Mouse (Mus musculus) midbrain, embryonic 13.5 days (tissue): ENCODE results near the gene Rnf212. TPM values are rescaled to one million over a fixed set of nuclear protein-coding genes. Genes with fewer than 3 reads are reported as not detected.
"Not testable (repeated sequence)": the region's sequence is repeated elsewhere in the genome, so short reads cannot be mapped to it uniquely, and the experiment has no call there.

Source experiments
- ATAC-seq: fragments of 200-750 bp; cut with Nextera tagmentation; 2 replicates; pipeline ENCODE4 v1.8.0; 2017; ENCODE audit warnings: mild to moderate bottlenecking, moderate TSS enrichment, moderate library complexity
- H3K27ac ChIP-seq: fragments of 300-500 bp; sonication (generic); 2 replicates; pipeline ENCODE4 v1.5.1; 2015; ENCODE audit warnings: inconsistent platforms, mild to moderate bottlenecking, moderate library complexity
- H3K27me3 ChIP-seq: fragments of 300-500 bp; sonication (generic); 2 replicates; pipeline ENCODE4 v1.6.1; 2015; ENCODE audit warnings: mild to moderate bottlenecking, inconsistent platforms
- H3K36me3 ChIP-seq: fragments of 300-500 bp; sonication (generic); 2 replicates; pipeline ENCODE4 v1.6.1; 2015; ENCODE audit warnings: mild to moderate bottlenecking, inconsistent platforms
- H3K4me1 ChIP-seq: fragments of 300-500 bp; sonication (generic); replicated peaks from 2 replicates; pipeline ENCODE4 v1.6.1; 2015; ENCODE audit warnings: inconsistent platforms
- H3K4me2 ChIP-seq: fragments of 300-500 bp; sonication (generic); replicated peaks from 2 replicates; pipeline ENCODE4 v1.6.1; 2015; ENCODE audit warnings: moderate library complexity, mild to moderate bottlenecking, inconsistent platforms
- H3K4me3 ChIP-seq: fragments of 300-500 bp; sonication (generic); replicated peaks from 2 replicates; pipeline ENCODE4 v1.5.1; 2015; ENCODE audit warnings: mild to moderate bottlenecking, inconsistent platforms
- H3K9ac ChIP-seq: fragments of 300-500 bp; sonication (generic); replicated peaks from 2 replicates; pipeline ENCODE4 v1.6.1; 2015; ENCODE audit warnings: mild to moderate bottlenecking, inconsistent platforms
- H3K9me3 ChIP-seq: fragments of 300-500 bp; sonication (generic); 2 replicates; pipeline ENCODE4 v1.6.1; 2016; ENCODE audit warnings: mild to moderate bottlenecking, inconsistent platforms
- WGBS: fragments of 180-500 bp; shearing (Covaris S2); methylation state at CpG from one replicate; pipeline ENCODE4 v1.1.7; 2015; 5-methylcytosine and 5-hydroxymethylcytosine counted together
- polyA plus RNA-seq: library from polyadenylated mRNA; unstranded; fragments of >200 nt; fragmentation: Nextera tagmentation; extraction: Ambion mirVana; gene quantifications from 2 replicates; pipeline ENCODE4 v1.2.1, GENCODE M21; 2015

The Rnf212 gene
- not detected in 2 replicates for polyA plus RNA-seq

DNA sequence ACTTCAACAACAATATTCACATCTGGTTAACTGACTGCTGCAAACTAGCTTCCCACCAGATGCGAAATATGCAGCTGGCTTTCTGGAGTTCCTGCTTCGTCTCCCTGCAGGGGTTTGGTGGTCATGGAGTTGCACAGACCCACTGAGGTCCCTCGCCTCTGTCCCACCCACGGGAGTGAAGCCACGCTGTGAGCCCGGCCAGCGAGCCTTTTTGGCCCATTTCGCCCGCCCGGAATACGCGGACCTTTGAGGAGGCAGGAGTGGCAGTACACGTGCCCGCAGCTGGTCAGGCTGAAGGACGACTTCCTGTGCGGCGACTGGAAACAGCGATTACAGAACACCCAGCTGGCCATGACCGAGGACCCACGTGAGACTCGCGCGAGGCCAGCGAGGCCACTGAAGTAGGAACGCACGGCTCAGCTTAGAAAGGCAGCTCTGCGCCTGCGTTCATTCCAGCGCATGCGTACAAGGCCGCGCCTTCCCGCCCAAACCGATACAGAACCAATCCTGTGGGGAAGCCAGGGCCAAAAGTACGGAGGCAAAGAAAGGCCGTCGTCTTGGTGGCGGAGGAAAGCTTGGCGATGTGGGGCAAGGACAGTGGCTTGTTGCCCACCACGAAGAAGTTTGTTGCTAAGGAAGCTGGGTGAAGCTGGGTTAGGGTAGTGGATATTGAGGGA lies at the start of gene Rnf212:
Rnf212 (minus strand) TSS at position 353 of the 677 bp plus-strand sequence.
- H3K4me2 ChIP-seq, result no peak within 1 kb of the TSS
- no peaks in the 10 kb centered on the region for H3K9me3 ChIP-seq
- no peak within 1 kb of the TSS for H3K9ac ChIP-seq
- 83% methylated on average over 40 of the region's 40 CpGs for WGBS
- no peaks in the 10 kb centered on the region for H3K27me3 ChIP-seq
- no peak within 1 kb of the TSS for H3K27ac ChIP-seq
- no peak within 1 kb of the TSS for H3K4me3 ChIP-seq
- no peaks in the 10 kb centered on the region for H3K4me1 ChIP-seq
- no peaks in the 10 kb centered on the region for H3K36me3 ChIP-seq
- no peak for ATAC-seq

DNA sequence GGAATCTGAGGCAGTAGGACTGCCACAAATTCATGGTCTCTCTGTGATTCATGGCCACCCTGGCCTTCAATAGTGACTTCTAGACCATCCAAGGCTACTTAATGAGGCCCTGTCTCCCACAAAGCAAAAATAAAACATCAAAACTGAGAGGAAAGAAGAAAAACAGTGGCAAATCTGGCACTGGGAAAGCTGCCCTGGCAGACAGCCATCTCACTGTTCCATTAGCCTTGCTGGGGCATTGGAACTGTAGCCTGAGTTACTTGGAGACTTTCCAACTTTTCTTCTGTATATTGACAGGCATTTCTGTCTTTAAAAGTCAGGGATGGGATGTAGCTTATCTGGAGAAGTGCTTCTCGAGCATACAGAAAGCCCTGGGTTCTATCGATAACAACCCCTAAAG lies 48.5 kb upstream of the Rnf212 start:
- no peak for ATAC-seq
- H3K9me3 ChIP-seq, result no peaks in the 10 kb centered on the region
- H3K36me3 ChIP-seq, result no peaks in the 10 kb centered on the region
- H3K4me2 ChIP-seq, result no peak overlapping the region
- H3K4me1 ChIP-seq, result no peaks in the 10 kb centered on the region
- H3K4me3 ChIP-seq, result no peak overlapping the region
- H3K27me3 ChIP-seq, result no peaks in the 10 kb centered on the region
- no peak overlapping the region for H3K9ac ChIP-seq
- WGBS, result 84% methylated on average over 2 of the region's 2 CpGs
- H3K27ac ChIP-seq, result no peak overlapping the region

- not testable (repeated sequence) for H3K4me3 ChIP-seq, H3K4me2 ChIP-seq, H3K36me3 ChIP-seq, H3K9ac ChIP-seq, H3K4me1 ChIP-seq, ATAC-seq, H3K27ac ChIP-seq, H3K9me3 ChIP-seq, H3K27me3 ChIP-seq
- WGBS, result 81% methylated on average over 2 of the region's 2 CpGs
Measured at GRCm38 (mm10) chr5:108808750-108809149, 34.0 kb upstream of the Rnf212 start, which contains the start of gene Vmn2r8. Gene Vmn2r8 (minus strand): TSS chr5:108808850.

GRCm38 (mm10) chr5:108803646-108804045 lies 28.9 kb upstream of the Rnf212 start:
- no peaks in the 10 kb centered on the region for H3K27me3 ChIP-seq
- H3K36me3 ChIP-seq, result no peaks in the 10 kb centered on the region
- H3K27ac ChIP-seq, result no peak overlapping the region
- no peak overlapping the region for H3K4me2 ChIP-seq
- H3K9ac ChIP-seq, result no peak overlapping the region
- H3K4me3 ChIP-seq, result no peak overlapping the region
- WGBS, result 57% methylated on average over 1 of the region's 1 CpGs
- no peaks in the 10 kb centered on the region for H3K4me1 ChIP-seq
- no peak for ATAC-seq
- no peaks in the 10 kb centered on the region for H3K9me3 ChIP-seq

- H3K4me1 ChIP-seq, H3K4me3 ChIP-seq, H3K9me3 ChIP-seq, H3K27me3 ChIP-seq, ATAC-seq, H3K9ac ChIP-seq, H3K27ac ChIP-seq, H3K36me3 ChIP-seq, H3K4me2 ChIP-seq: not testable (repeated sequence)
- 68% methylated on average over 2 of the region's 2 CpGs for WGBS
Measured at GRCm38 (mm10) chr5:108795263-108795662, 20.5 kb upstream of the Rnf212 start, which contains the start of gene Tmed11. Gene Tmed11 (minus strand): TSS chr5:108795363.

DNA sequence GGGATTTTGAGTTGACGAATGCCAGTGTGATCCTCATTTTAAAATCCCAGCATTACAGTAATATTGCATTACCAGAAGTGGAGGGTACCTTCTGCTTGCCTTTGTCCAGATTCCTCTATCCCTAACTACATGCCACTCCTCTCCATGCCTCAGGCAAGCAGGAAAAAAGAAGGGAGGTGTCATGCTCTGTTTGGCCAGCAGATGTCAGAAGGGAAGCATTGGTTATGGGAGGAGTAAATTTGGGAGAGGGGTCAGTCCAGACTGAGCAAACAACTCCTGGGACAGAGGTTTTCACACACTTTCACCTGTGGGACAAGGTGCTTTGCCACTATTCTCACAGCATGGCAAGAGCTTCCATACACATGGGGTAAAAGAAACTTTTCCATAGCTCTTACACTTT lies 15.6 kb upstream of the Rnf212 start:
- not testable (repeated sequence) for H3K27me3 ChIP-seq, ATAC-seq, H3K4me2 ChIP-seq, H3K36me3 ChIP-seq, H3K9ac ChIP-seq, H3K9me3 ChIP-seq, H3K4me1 ChIP-seq, H3K27ac ChIP-seq, H3K4me3 ChIP-seq
- WGBS, result 20% methylated on average over 1 of the region's 1 CpGs

GRCm38 (mm10) chr5:108760002-108760401 lies 14.8 kb downstream of the Rnf212 start:
- Histone ChIP-seq H3K27ac (no peak overlapping the region), H3K9me3 (no peaks in the 10 kb centered on the region), H3K27me3 (no peaks in the 10 kb centered on the region), H3K4me2 (no peak overlapping the region), H3K4me3 (no peak overlapping the region), H3K4me1 (no peaks in the 10 kb centered on the region), H3K9ac (no peak overlapping the region), H3K36me3 (no peaks in the 10 kb centered on the region)
- WGBS, result 85% methylated on average over 2 of the region's 2 CpGs
- ATAC-seq, result no peak

DNA sequence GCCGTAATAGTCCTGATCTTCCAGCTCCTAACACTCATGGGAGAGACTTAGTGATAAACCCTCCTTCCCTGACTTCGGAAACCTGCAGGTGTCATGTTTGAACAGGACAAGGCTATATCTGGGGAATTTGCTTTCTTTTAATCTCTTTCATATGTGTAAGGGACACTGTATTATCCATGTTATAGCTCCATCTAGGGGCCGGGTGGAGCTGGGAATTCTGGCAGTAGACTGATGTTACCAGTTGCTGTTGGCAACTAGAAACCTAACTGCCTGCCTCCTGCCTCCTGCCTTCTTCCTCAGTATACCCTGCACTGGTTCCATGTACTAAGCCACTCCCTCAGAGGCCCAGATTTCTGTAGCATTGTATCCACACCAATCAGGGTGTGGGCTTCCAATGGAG lies 16.4 kb downstream of the Rnf212 start:
- Histone ChIP-seq H3K4me2 (no peak overlapping the region), H3K27ac (no peak overlapping the region), H3K4me1 (no peaks in the 10 kb centered on the region), H3K27me3 (no peaks in the 10 kb centered on the region), H3K9ac (no peak overlapping the region), H3K36me3 (no peaks in the 10 kb centered on the region), H3K4me3 (no peak overlapping the region), H3K9me3 (no peaks in the 10 kb centered on the region)
- no peak for ATAC-seq
- 65% methylated on average over 3 of the region's 3 CpGs for WGBS

GRCm38 (mm10) chr5:108751258-108751657 lies 23.5 kb downstream of the Rnf212 start:
- H3K9me3 ChIP-seq, H3K27me3 ChIP-seq, H3K27ac ChIP-seq, H3K9ac ChIP-seq, H3K4me2 ChIP-seq, H3K36me3 ChIP-seq, H3K4me1 ChIP-seq, H3K4me3 ChIP-seq, ATAC-seq: not testable (repeated sequence)
- WGBS, result 88% methylated on average over 4 of the region's 4 CpGs

GRCm38 (mm10) chr5:108750328-108751210 lies 24.2 kb downstream of the Rnf212 start:
- 85% methylated on average over 5 of the region's 5 CpGs for WGBS
- Histone ChIP-seq H3K4me1 (no peaks in the 10 kb centered on the region), H3K9me3 (no peaks in the 10 kb centered on the region), H3K27me3 (no peaks in the 10 kb centered on the region), H3K9ac (no peak overlapping the region), H3K4me2 (no peak overlapping the region), H3K36me3 (no peaks in the 10 kb centered on the region), H3K27ac (no peak overlapping the region), H3K4me3 (no peak overlapping the region)
- ATAC-seq, result no peak

- Histone ChIP-seq H3K9ac (no peak overlapping the region), H3K9me3 (no peaks in the 10 kb centered on the region), H3K4me3 (no peak overlapping the region), H3K36me3 (no peaks in the 10 kb centered on the region), H3K4me1 (no peaks in the 10 kb centered on the region), H3K27me3 (no peaks in the 10 kb centered on the region), H3K27ac (no peak overlapping the region), H3K4me2 (no peak overlapping the region)
- 85% methylated on average over 3 of the region's 3 CpGs for WGBS
- ATAC-seq, result no peak
Measured at GRCm38 (mm10) chr5:108744629-108745028, 30.2 kb downstream of the Rnf212 start.

GRCm38 (mm10) chr5:108743856-108744255 lies 30.9 kb downstream of the Rnf212 start:
- H3K9ac ChIP-seq, result no peak overlapping the region
- no peaks in the 10 kb centered on the region for H3K27me3 ChIP-seq
- no peak overlapping the region for H3K4me2 ChIP-seq
- no peaks in the 10 kb centered on the region for H3K9me3 ChIP-seq
- no peak overlapping the region for H3K4me3 ChIP-seq
- WGBS, result 71% methylated on average over 2 of the region's 2 CpGs
- no peaks in the 10 kb centered on the region for H3K36me3 ChIP-seq
- ATAC-seq, result no peak
- H3K27ac ChIP-seq, result no peak overlapping the region
- no peaks in the 10 kb centered on the region for H3K4me1 ChIP-seq
